Mouse (Mus musculus) neural tube, embryonic 12.5 days (tissue): ENCODE results near the gene Haus3. TPM values are rescaled to one million over a fixed set of nuclear protein-coding genes. Genes with fewer than 3 reads are reported as not detected.
A peak's percentile ranks its signal among the peaks of the same experiment; 100 is the strongest.

Source experiments
- ATAC-seq: fragments of 200-750 bp; cut with Nextera tagmentation; 2 replicates; pipeline ENCODE4 v1.8.0; 2017; ENCODE audit warnings: low read depth, mild to moderate bottlenecking, moderate TSS enrichment, moderate library complexity; ENCODE audit not compliant: low FRiP score
- H3K27ac ChIP-seq: fragments of 300-500 bp; sonication (generic); 2 replicates; pipeline ENCODE4 v1.5.1; 2016
- H3K27me3 ChIP-seq: fragments of 300-500 bp; sonication (generic); replicated peaks from 2 replicates; pipeline ENCODE4 v1.6.1; 2016; ENCODE audit warnings: mild to moderate bottlenecking
- H3K36me3 ChIP-seq: fragments of 300-500 bp; sonication (generic); 2 replicates; pipeline ENCODE4 v1.6.1; 2016; ENCODE audit warnings: mild to moderate bottlenecking
- H3K4me1 ChIP-seq: fragments of 300-500 bp; sonication (generic); 2 replicates; pipeline ENCODE4 v1.6.1; 2016
- H3K4me2 ChIP-seq: fragments of 300-500 bp; sonication (generic); replicated peaks from 2 replicates; pipeline ENCODE4 v1.6.1; 2016; ENCODE audit warnings: mild to moderate bottlenecking
- H3K4me3 ChIP-seq: fragments of 300-500 bp; sonication (generic); 2 replicates; pipeline ENCODE4 v1.5.1; 2016
- H3K9ac ChIP-seq: fragments of 300-500 bp; sonication (generic); 2 replicates; pipeline ENCODE4 v1.6.1; 2016; ENCODE audit warnings: mild to moderate bottlenecking
- H3K9me3 ChIP-seq: fragments of 300-500 bp; sonication (generic); 2 replicates; pipeline ENCODE4 v1.6.1; 2016; ENCODE audit warnings: mild to moderate bottlenecking
- WGBS: fragments of 180-500 bp; shearing (Covaris S2); methylation state at CpG from one replicate; pipeline ENCODE4 v1.1.7; 2016; 5-methylcytosine and 5-hydroxymethylcytosine counted together
- polyA plus RNA-seq: library from polyadenylated mRNA; unstranded; fragments of >200 nt; fragmentation: Nextera tagmentation; extraction: Ambion mirVana; gene quantifications from 2 replicates; pipeline ENCODE4 v1.2.1, GENCODE M21; 2016

Haus3 gene
- polyA plus RNA-seq = 28.7 and 31.6 TPM in 2 replicates

DNA sequence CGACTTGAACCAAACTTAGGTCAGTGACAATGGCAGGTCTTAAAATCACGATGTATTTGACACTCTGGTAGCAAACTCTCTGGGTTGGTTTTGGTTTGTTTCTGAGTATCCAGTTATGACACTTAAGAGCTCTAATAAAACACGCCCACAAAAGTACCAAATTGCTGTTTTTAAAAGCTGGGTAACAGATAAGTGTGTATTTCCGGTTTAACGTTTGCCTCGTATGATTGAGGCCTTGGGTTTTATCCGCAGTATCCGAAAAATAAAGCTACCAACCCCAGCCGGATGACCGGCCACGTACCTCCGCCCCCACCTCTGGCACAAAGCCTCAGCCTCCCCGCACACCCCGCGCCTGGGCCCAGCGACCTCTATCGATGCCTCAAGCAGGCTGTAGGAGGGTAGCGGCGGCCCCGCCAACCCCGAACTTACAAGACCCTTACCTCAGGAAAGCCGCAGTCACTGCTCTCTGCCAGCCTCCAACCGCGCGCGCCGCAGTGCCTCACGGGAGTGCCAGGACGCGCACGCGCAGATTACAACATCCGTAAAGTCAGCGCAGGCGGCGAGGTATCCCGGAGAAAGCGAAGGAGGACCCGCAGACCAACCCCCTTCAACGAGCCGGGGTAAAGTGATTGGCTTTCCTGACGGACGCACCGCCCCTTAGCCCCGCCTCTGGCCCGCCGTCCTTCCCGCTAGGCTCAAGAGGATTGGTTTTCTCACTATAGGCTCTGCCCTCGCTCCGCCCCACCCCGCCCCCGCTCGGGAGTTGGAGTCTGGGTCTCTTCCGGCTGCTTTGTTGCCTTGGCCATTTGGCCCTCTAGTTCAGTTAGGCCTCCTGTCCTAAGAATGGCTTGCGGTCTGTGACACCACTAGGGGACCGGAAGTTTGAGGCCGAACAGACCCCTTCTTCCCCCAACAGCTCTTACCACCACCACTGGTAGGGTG, at the start of gene Haus3, which contains the start of gene Poln:
Haus3 (minus strand) TSS at position 578 of the 942 bp plus-strand sequence.
Poln (minus strand) TSS at position 499 of the 942 bp plus-strand sequence.
- peak within 1 kb of the TSS; percentile 68 for H3K4me3 ChIP-seq
- peak; percentile 99 for ATAC-seq
- H3K9me3 ChIP-seq = no peaks in the 10 kb centered on the region
- peaks cover 9% of the 10 kb centered on the region for H3K4me1 ChIP-seq
- under 1% methylated on average over 57 of the region's 57 CpGs for WGBS
- peaks cover 17% of the 10 kb centered on the region for H3K36me3 ChIP-seq
- no peaks in the 10 kb centered on the region for H3K27me3 ChIP-seq
- H3K27ac ChIP-seq = peak within 1 kb of the TSS; percentile 67
- peak within 1 kb of the TSS; percentile 75 for H3K9ac ChIP-seq
- H3K4me2 ChIP-seq = peak within 1 kb of the TSS; percentile 65

GRCm38 (mm10) chr5:34218672-34219071, 49.3 kb upstream of the Haus3 start:
- Histone ChIP-seq H3K36me3 (no peaks in the 10 kb centered on the region), H3K9me3 (no peaks in the 10 kb centered on the region), H3K27me3 (no peaks in the 10 kb centered on the region), H3K9ac (no peak overlapping the region), H3K4me3 (no peak overlapping the region), H3K4me2 (no peak overlapping the region), H3K27ac (no peak overlapping the region), H3K4me1 (no peaks in the 10 kb centered on the region)
- no peak for ATAC-seq
- 83% methylated on average over 5 of the region's 5 CpGs for WGBS

DNA sequence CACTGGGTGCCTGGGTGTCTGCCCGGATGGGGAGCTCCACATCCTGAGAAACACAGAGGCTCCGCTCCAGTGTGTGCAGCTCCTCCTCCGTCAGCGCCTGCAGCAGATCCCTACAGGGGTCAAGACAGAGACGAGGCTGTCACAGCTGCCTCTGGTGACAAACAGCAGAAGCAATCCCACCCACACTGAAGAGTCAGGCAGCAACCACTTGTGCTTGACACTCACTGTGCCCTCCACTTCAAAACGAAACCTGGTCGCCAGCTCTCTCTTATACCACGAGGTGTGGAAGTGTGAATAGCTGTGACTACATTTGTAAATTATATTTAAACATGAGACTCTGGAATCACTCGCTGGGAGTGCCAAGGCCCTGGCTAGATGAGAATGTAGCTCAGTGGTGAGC, 48.4 kb upstream of the Haus3 start:
- Histone ChIP-seq H3K9ac (no peak overlapping the region), H3K9me3 (no peaks in the 10 kb centered on the region), H3K36me3 (no peaks in the 10 kb centered on the region; the same call in 1 of the 2 replicates), H3K4me1 (no peaks in the 10 kb centered on the region), H3K4me3 (no peak overlapping the region), H3K27me3 (no peaks in the 10 kb centered on the region), H3K27ac (no peak overlapping the region), H3K4me2 (no peak overlapping the region)
- no peak for ATAC-seq
- 72% methylated on average over 9 of the region's 9 CpGs for WGBS

DNA sequence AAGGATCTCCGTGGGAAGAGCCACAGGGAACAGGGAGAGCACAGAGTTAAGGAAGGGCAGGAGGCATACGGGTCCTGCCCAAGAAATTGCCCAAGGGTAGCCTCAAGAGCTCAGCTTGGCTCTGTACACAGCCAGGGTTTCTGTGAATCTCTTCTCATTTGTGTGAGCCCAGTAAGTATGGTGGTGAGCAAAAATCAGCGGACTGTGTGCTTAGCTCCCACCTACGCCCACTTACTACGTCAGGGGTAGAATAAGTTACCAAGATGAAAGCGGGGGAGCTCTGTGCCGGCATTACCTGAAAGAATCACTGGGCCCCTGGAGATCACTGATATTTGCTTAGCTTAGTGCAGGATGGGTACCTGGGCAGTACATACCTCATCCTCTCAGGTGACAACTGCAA, 46.7 kb upstream of the Haus3 start:
- H3K9ac ChIP-seq = no peak overlapping the region
- ATAC-seq = no peak
- H3K27me3 ChIP-seq = no peaks in the 10 kb centered on the region
- H3K27ac ChIP-seq = no peak overlapping the region
- no peak overlapping the region for H3K4me2 ChIP-seq
- H3K9me3 ChIP-seq = no peaks in the 10 kb centered on the region
- WGBS = 86% methylated on average over 7 of the region's 7 CpGs
- H3K36me3 ChIP-seq = no peaks in the 10 kb centered on the region; the same call in 1 of the 2 replicates
- H3K4me3 ChIP-seq = no peak overlapping the region
- H3K4me1 ChIP-seq = no peaks in the 10 kb centered on the region

DNA sequence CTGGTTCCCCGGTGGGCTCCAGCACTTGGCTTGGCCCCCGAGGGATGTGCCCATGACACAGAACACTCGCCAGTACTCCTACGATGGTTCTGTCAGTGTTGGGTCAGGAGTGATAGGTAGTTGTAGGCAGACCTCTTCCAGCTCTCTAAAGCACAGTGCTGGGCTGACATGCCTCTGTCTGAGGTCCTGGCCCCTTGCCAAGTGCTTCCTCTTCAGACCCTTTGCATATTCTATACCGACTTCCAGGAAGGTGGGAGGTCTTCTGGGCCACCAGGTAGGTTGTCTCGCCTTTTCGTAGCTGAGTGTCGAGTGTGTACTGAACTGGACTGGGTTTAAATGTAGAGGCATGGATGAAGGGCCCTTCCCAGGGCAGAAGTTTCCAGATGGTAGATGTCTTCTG, 44.3 kb upstream of the Haus3 start:
- H3K27ac ChIP-seq = no peak overlapping the region
- H3K9ac ChIP-seq = no peak overlapping the region
- no peaks in the 10 kb centered on the region; the same call in 1 of the 2 replicates for H3K36me3 ChIP-seq
- H3K4me1 ChIP-seq = no peaks in the 10 kb centered on the region
- H3K4me2 ChIP-seq = no peak overlapping the region
- no peaks in the 10 kb centered on the region for H3K9me3 ChIP-seq
- no peaks in the 10 kb centered on the region for H3K27me3 ChIP-seq
- H3K4me3 ChIP-seq = no peak overlapping the region
- WGBS = 85% methylated on average over 8 of the region's 8 CpGs
- no peak for ATAC-seq

DNA sequence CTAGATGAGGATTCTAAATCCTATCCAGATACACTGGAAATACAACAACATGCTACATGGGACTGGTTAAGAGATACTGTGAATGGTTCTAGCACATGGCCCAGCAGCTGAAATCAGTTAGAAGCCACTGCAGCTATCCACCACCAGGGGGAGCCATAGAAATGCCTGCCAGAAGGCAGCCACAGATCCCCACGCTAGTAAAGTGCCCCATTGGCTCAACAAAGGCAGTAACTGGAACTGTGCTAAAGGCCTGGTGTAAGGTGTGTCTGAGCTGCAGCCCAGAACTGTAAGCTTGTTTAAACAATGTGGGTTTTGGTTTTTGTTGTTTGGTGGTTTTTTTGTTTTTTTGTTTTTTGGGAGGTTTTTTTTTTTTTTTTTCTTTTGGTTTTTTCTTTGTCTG, 41.0 kb upstream of the Haus3 start:
- Histone ChIP-seq H3K4me1 (no peaks in the 10 kb centered on the region), H3K4me3 (no peak overlapping the region), H3K27ac (no peak overlapping the region), H3K9ac (no peak overlapping the region), H3K4me2 (no peak overlapping the region), H3K9me3 (no peaks in the 10 kb centered on the region), H3K27me3 (no peaks in the 10 kb centered on the region), H3K36me3 (no peaks in the 10 kb centered on the region; the same call in 1 of the 2 replicates)
- 0% methylated on average over 1 of the region's 1 CpGs for WGBS
- ATAC-seq = peak; percentile 58; the same call in 1 of the 2 replicates

DNA sequence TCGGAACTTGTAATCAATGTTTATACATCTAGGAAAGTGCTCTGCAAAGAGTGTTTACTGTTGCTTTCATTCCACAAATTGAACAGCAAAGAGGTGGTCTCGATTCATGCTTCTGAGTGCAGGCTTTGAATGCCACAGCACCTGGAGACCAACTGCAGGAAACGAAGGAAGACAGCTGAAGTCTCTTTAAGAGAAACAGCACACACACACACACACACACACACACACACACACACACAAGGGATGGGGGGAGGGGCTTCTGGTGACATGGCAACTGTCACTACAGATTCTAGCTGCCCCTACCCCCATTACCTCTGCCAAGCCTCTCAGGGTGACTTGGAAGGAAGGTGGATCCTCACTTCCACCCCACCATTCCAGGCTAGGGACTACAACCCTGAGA, 38.2 kb upstream of the Haus3 start:
- no peaks in the 10 kb centered on the region for H3K9me3 ChIP-seq
- H3K4me1 ChIP-seq = no peaks in the 10 kb centered on the region
- no peak overlapping the region for H3K4me3 ChIP-seq
- ATAC-seq = no peak
- no peak overlapping the region for H3K27ac ChIP-seq
- H3K9ac ChIP-seq = no peak overlapping the region
- WGBS = 73% methylated on average over 3 of the region's 3 CpGs
- no peaks in the 10 kb centered on the region for H3K36me3 ChIP-seq
- no peak overlapping the region for H3K4me2 ChIP-seq
- no peaks in the 10 kb centered on the region for H3K27me3 ChIP-seq

GRCm38 (mm10) chr5:34205788-34206187, 36.5 kb upstream of the Haus3 start:
- H3K9ac ChIP-seq = no peak overlapping the region
- no peaks in the 10 kb centered on the region for H3K4me1 ChIP-seq
- H3K27me3 ChIP-seq = no peaks in the 10 kb centered on the region
- no peak for ATAC-seq
- no peak overlapping the region for H3K4me3 ChIP-seq
- 82% methylated on average over 2 of the region's 2 CpGs for WGBS
- H3K36me3 ChIP-seq = no peaks in the 10 kb centered on the region
- H3K9me3 ChIP-seq = no peaks in the 10 kb centered on the region
- H3K4me2 ChIP-seq = no peak overlapping the region
- no peak overlapping the region for H3K27ac ChIP-seq

- ATAC-seq = no peak
- 90% methylated on average over 2 of the region's 2 CpGs for WGBS
- Histone ChIP-seq H3K27ac (no peak overlapping the region), H3K4me3 (no peak overlapping the region), H3K4me2 (no peak overlapping the region), H3K4me1 (no peaks in the 10 kb centered on the region), H3K9me3 (no peaks in the 10 kb centered on the region), H3K27me3 (no peaks in the 10 kb centered on the region), H3K9ac (no peak overlapping the region), H3K36me3 (no peaks in the 10 kb centered on the region)
These were observed 35.6 kb upstream of the Haus3 start for GRCm38 (mm10) chr5:34204911-34205310.

DNA sequence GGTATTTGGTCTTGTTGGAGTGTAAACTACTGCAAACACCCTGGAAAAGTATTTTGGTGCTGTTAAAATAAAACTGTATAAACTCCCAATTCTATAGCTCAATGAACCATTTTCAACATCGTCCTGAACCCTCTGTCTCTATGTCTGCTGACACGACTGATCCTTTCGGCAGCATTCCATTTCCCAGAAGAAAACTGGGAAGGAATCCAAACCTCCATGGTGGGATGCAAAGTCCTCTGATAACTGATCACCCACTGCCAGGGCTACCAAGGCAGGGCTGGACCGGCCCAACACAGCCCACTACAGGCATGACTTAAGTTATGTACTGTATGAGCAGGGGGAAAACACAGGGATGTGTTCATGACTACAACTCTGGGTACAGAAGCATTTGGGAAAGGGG, 32.7 kb upstream of the Haus3 start:
- Histone ChIP-seq H3K4me1 (no peaks in the 10 kb centered on the region), H3K4me3 (no peak overlapping the region), H3K9ac (no peak overlapping the region), H3K27ac (no peak overlapping the region), H3K27me3 (no peaks in the 10 kb centered on the region), H3K4me2 (no peak overlapping the region), H3K9me3 (no peaks in the 10 kb centered on the region), H3K36me3 (no peaks in the 10 kb centered on the region; the same call in 1 of the 2 replicates)
- WGBS = 95% methylated on average over 4 of the region's 4 CpGs
- no peak for ATAC-seq

GRCm38 (mm10) chr5:34201396-34201795, 32.1 kb upstream of the Haus3 start:
- Histone ChIP-seq H3K4me2 (no peak overlapping the region), H3K36me3 (no peaks in the 10 kb centered on the region; the same call in 1 of the 2 replicates), H3K4me3 (no peak overlapping the region), H3K9me3 (no peaks in the 10 kb centered on the region), H3K9ac (no peak overlapping the region), H3K27ac (no peak overlapping the region), H3K4me1 (no peaks in the 10 kb centered on the region), H3K27me3 (no peaks in the 10 kb centered on the region)
- ATAC-seq = no peak
- 69% methylated on average over 2 of the region's 2 CpGs for WGBS

DNA sequence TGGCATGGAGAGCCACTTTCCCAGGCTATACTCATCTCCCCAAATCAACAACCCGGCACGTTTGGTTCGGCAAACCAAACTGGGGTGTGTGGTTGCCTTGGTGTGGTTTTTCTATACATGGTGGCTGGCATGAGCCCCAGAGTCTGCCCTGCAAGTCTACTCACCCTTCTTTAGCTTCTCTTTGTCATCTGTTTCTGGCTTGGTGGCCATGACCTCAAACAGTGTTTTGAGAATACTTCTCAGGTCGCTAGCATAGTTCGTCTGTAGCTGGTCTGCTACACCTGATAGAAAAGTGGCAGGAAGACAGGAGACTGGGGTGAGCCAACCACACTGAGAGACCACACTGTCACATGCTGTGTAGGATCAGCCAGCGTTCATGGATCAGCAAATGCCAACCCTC, 29.3 kb upstream of the Haus3 start:
- H3K4me1 ChIP-seq = no peaks in the 10 kb centered on the region
- no peak overlapping the region for H3K27ac ChIP-seq
- no peak overlapping the region for H3K9ac ChIP-seq
- no peak overlapping the region for H3K4me3 ChIP-seq
- 88% methylated on average over 6 of the region's 6 CpGs for WGBS
- H3K4me2 ChIP-seq = no peak overlapping the region
- no peaks in the 10 kb centered on the region for H3K27me3 ChIP-seq
- ATAC-seq = no peak
- H3K9me3 ChIP-seq = no peaks in the 10 kb centered on the region
- no peaks in the 10 kb centered on the region; the same call in 1 of the 2 replicates for H3K36me3 ChIP-seq
